In genomic region chr15:59262380-59262779, GRCm38 (mm10) we compare ENCODE assay signal across 26 mouse cellular contexts.
"Had no signal": no experiment of that assay in that cellular context is flagged by ENCODE, and none has a peak within 500 bp of the region (broad histone marks: within the 10 kb centered on the region; RNA-seq: fewer than 3 reads in every experiment).

No protein-coding gene starts in this region.

- H3K27me3 ChIP-seq: heart, embryonic 13.5 days; heart, embryonic 15.5 days; hindbrain, embryonic 13.5 days; hindbrain, embryonic 15.5 days; kidney, embryonic 15.5 days; limb, embryonic 13.5 days; limb, embryonic 15.5 days; liver, embryonic 12.5 days had no signal

- H3K4me3 ChIP-seq: heart, adult 2 months; heart, embryonic 13.5 days; heart, embryonic 15.5 days; hindbrain, embryonic 13.5 days; hindbrain, embryonic 15.5 days; kidney, embryonic 15.5 days; limb, embryonic 13.5 days; limb, embryonic 15.5 days; liver, embryonic 12.5 days had no signal

- ATAC-seq: hindbrain, postnatal 0 days; intestine, embryonic 16.5 days; liver, embryonic 12.5 days had no signal

- H3K36me3 ChIP-seq: heart, embryonic 13.5 days; heart, embryonic 15.5 days; hindbrain, embryonic 13.5 days; hindbrain, embryonic 15.5 days; kidney, embryonic 15.5 days; limb, embryonic 13.5 days; limb, embryonic 15.5 days; liver, embryonic 12.5 days had no signal

- H3K27ac ChIP-seq: heart, adult 2 months; heart, embryonic 13.5 days; heart, embryonic 15.5 days; hindbrain, embryonic 13.5 days; hindbrain, embryonic 15.5 days; hindbrain, postnatal 0 days; kidney, embryonic 15.5 days; kidney, postnatal 0 days; limb, embryonic 13.5 days; limb, embryonic 15.5 days; liver, embryonic 12.5 days; liver, embryonic 14.5 days had no signal

- H3K9me3 ChIP-seq: heart, embryonic 13.5 days; heart, embryonic 15.5 days; hindbrain, embryonic 13.5 days; hindbrain, embryonic 15.5 days; kidney, embryonic 15.5 days; limb, embryonic 13.5 days; limb, embryonic 15.5 days; liver, embryonic 12.5 days had no signal

- H3K4me1 ChIP-seq: hindbrain, embryonic 13.5 days; hindbrain, embryonic 15.5 days had no signal

- DNase-seq: gastrocnemius, postnatal 14 days; gastrocnemius, postnatal 36 days; heart, adult 11 months; heart, adult 2 months; heart, postnatal 14 days; heart, postnatal 36 days; kidney, adult 11 months; kidney, adult 2 months; kidney, adult 9 months; kidney, postnatal 14 days; kidney, postnatal 36 days; layer of hippocampus, adult 9-11 months; layer of hippocampus, postnatal 36 days; left cerebral cortex, postnatal 4 days had no signal
